Mouse (Mus musculus) hindbrain, embryonic 12.5 days (tissue): ENCODE results near the gene Actbl2. TPM values are rescaled to one million over a fixed set of nuclear protein-coding genes. Genes with fewer than 3 reads are reported as not detected.

Experiments used
- ATAC-seq: fragments of 200-750 bp; cut with Nextera tagmentation; 2 replicates; pipeline ENCODE4 v1.8.0; 2017; ENCODE audit warnings: moderate TSS enrichment; ENCODE audit not compliant: low FRiP score
- H3K27ac ChIP-seq: fragments of 300-500 bp; sonication (generic); 2 replicates; pipeline ENCODE4 v1.5.1; 2016; ENCODE audit warnings: mild to moderate bottlenecking
- H3K27me3 ChIP-seq: fragments of 300-500 bp; sonication (generic); 2 replicates; pipeline ENCODE4 v1.6.1; 2016; ENCODE audit warnings: mild to moderate bottlenecking
- H3K36me3 ChIP-seq: fragments of 300-500 bp; sonication (generic); 2 replicates; pipeline ENCODE4 v1.6.1; 2016; ENCODE audit warnings: mild to moderate bottlenecking
- H3K4me1 ChIP-seq: fragments of 300-500 bp; sonication (generic); 2 replicates; pipeline ENCODE4 v1.6.1; 2016
- H3K4me2 ChIP-seq: fragments of 300-500 bp; sonication (generic); replicated peaks from 2 replicates; pipeline ENCODE4 v1.6.1; 2016; ENCODE audit warnings: mild to moderate bottlenecking
- H3K4me3 ChIP-seq: fragments of 300-500 bp; sonication (generic); 2 replicates; pipeline ENCODE4 v1.5.1; 2016; ENCODE audit warnings: mild to moderate bottlenecking
- H3K9ac ChIP-seq: fragments of 300-500 bp; sonication (generic); 2 replicates; pipeline ENCODE4 v1.6.1; 2016; ENCODE audit warnings: mild to moderate bottlenecking, moderate library complexity
- H3K9me3 ChIP-seq: fragments of 300-500 bp; sonication (generic); replicated peaks from 2 replicates; pipeline ENCODE4 v1.6.1; 2016; ENCODE audit warnings: mild to moderate bottlenecking
- WGBS: fragments of 180-500 bp; shearing (Covaris S2); methylation state at CpG from one replicate; pipeline ENCODE4 v1.1.7; 2016; 5-methylcytosine and 5-hydroxymethylcytosine counted together
- polyA plus RNA-seq: library from polyadenylated mRNA; unstranded; fragments of >200 nt; fragmentation: Nextera tagmentation; extraction: Ambion mirVana; gene quantifications from 2 replicates; pipeline ENCODE4 v1.2.1, GENCODE M21; 2016

Actbl2 gene
- polyA plus RNA-seq, 1 experiment from 2014 or later = not detected

- Histone ChIP-seq H3K4me3 (no peak overlapping the region), H3K9me3 (no peaks in the 10 kb centered on the region), H3K9ac (no peak overlapping the region), H3K4me2 (no peak overlapping the region), H3K4me1 (no peaks in the 10 kb centered on the region), H3K27ac (no peak overlapping the region), H3K27me3 (no peaks in the 10 kb centered on the region), H3K36me3 (no peaks in the 10 kb centered on the region)
- ATAC-seq = no peak
- WGBS = 95% methylated on average over 5 of the region's 5 CpGs
These were observed 49.9 kb downstream of the Actbl2 start for GRCm38 (mm10) chr13:111304736-111305135.

Other genes starting within 250 kb of the Actbl2 start
- gene Gpbp1, start 235.1 kb downstream of the Actbl2 start, polyA plus RNA-seq = 122 and 128 TPM in 2 replicates